Mouse (Mus musculus) heart, postnatal 0 days (tissue): ENCODE results near the gene Smim5.
"Not testable (repeated sequence)": the region's sequence is repeated elsewhere in the genome, so short reads cannot be mapped to it uniquely, and the experiment has no call there.

Experiments used
- CTCF ChIP-seq: IDR thresholded peaks from 2 replicates; pipeline ENCODE4 v1.5.1; 2016; ENCODE audit warnings: antibody characterized with exemption, control low read depth, low read depth
- EP300 ChIP-seq: IDR thresholded peaks from 2 replicates; pipeline ENCODE4 v1.6.1; 2016; ENCODE audit warnings: antibody characterized with exemption, low read depth

GRCm38 (mm10) chr11:115857146-115857545, 42.6 kb upstream of the Smim5 start:
- TF ChIP-seq CTCF, EP300: not testable (repeated sequence)
